Mouse (Mus musculus): ENCODE data around the gene Ly6g5b.

DNA sequence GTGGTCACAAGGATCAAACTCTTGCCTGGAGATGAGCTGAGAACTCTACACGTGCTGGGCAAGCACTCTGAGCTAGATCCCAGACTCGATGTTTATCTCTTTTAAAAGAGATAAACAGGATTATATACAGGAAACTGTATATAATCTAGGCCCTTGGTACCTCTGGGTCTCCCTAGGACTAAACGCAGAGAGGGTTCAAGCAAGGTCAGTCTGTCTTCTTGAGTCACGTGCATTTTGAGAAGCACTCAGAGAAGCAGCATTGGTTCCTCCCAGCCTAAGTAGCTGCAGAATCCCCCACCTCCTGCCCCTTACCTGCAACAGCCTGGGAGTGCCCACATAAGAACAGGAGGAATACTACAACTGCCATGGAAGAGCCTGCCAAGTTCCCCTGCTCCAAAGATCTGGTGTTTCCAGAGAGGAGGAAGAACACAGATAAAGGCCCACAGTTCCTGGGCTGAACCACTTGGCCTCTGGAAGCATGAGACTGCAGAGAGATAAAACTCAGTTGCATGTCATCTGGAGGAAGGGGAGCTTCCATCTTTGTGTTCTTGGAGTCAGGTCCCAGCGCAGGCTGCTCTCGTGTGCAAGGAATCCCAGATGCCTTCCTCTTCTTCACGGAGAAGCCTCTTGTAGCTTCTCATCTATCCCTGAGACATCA lies 29.9 kb downstream of the Ly6g5b start, which contains the start of gene Ly6g6f:
- TF ChIP-seq POLR2A (IDR thresholded peaks at IDR 0.05; ENCODE audit: insufficient read depth, low read length) (no peak), EP300 (IDR thresholded peaks at IDR 0.05; ENCODE audit: insufficient read depth, low read depth, low read length) (no peak), CTCF (IDR thresholded peaks at IDR 0.05; ENCODE audit: low read depth, low read length) (no peak)

All from ES-Bruce4 (cell line).